Mouse (Mus musculus) hindbrain, embryonic 12.5 days (tissue): Measurements from ENCODE around the gene Casp4. TPM values are rescaled to one million over a fixed set of nuclear protein-coding genes. Genes with fewer than 3 reads are reported as not detected.

Experiments
- ATAC-seq: fragments of 200-750 bp; cut with Nextera tagmentation; 2 replicates; pipeline ENCODE4 v1.8.0; 2017; ENCODE audit warnings: moderate TSS enrichment; ENCODE audit not compliant: low FRiP score
- H3K27ac ChIP-seq: fragments of 300-500 bp; sonication (generic); 2 replicates; pipeline ENCODE4 v1.5.1; 2016; ENCODE audit warnings: mild to moderate bottlenecking
- H3K27me3 ChIP-seq: fragments of 300-500 bp; sonication (generic); 2 replicates; pipeline ENCODE4 v1.6.1; 2016; ENCODE audit warnings: mild to moderate bottlenecking
- H3K36me3 ChIP-seq: fragments of 300-500 bp; sonication (generic); 2 replicates; pipeline ENCODE4 v1.6.1; 2016; ENCODE audit warnings: mild to moderate bottlenecking
- H3K4me1 ChIP-seq: fragments of 300-500 bp; sonication (generic); 2 replicates; pipeline ENCODE4 v1.6.1; 2016
- H3K4me2 ChIP-seq: fragments of 300-500 bp; sonication (generic); replicated peaks from 2 replicates; pipeline ENCODE4 v1.6.1; 2016; ENCODE audit warnings: mild to moderate bottlenecking
- H3K4me3 ChIP-seq: fragments of 300-500 bp; sonication (generic); 2 replicates; pipeline ENCODE4 v1.5.1; 2016; ENCODE audit warnings: mild to moderate bottlenecking
- H3K9ac ChIP-seq: fragments of 300-500 bp; sonication (generic); 2 replicates; pipeline ENCODE4 v1.6.1; 2016; ENCODE audit warnings: mild to moderate bottlenecking, moderate library complexity
- H3K9me3 ChIP-seq: fragments of 300-500 bp; sonication (generic); replicated peaks from 2 replicates; pipeline ENCODE4 v1.6.1; 2016; ENCODE audit warnings: mild to moderate bottlenecking
- WGBS: fragments of 180-500 bp; shearing (Covaris S2); methylation state at CpG from one replicate; pipeline ENCODE4 v1.1.7; 2016; 5-methylcytosine and 5-hydroxymethylcytosine counted together
- polyA plus RNA-seq: library from polyadenylated mRNA; unstranded; fragments of >200 nt; fragmentation: Nextera tagmentation; extraction: Ambion mirVana; gene quantifications from 2 replicates; pipeline ENCODE4 v1.2.1, GENCODE M21; 2016

Gene Casp4
- polyA plus RNA-seq, 1 experiment from 2014 or later = not detected

- no peak overlapping the region for H3K27ac ChIP-seq
- no peak overlapping the region for H3K4me2 ChIP-seq
- no peak overlapping the region for H3K4me3 ChIP-seq
- ATAC-seq = no peak
- H3K9ac ChIP-seq = no peak overlapping the region
- H3K27me3 ChIP-seq = no peaks in the 10 kb centered on the region
- no peaks in the 10 kb centered on the region for H3K9me3 ChIP-seq
- no peaks in the 10 kb centered on the region for H3K4me1 ChIP-seq
- no peaks in the 10 kb centered on the region for H3K36me3 ChIP-seq
- WGBS = 80% methylated on average over 3 of the region's 3 CpGs
These were observed 19.6 kb downstream of the Casp4 start for GRCm38 (mm10) chr9:5328204-5328603.

GRCm38 (mm10) chr9:5332441-5332840 lies 23.8 kb downstream of the Casp4 start:
- Histone ChIP-seq H3K9ac (no peak overlapping the region), H3K4me1 (no peaks in the 10 kb centered on the region), H3K9me3 (no peaks in the 10 kb centered on the region), H3K27ac (no peak overlapping the region), H3K4me3 (no peak overlapping the region), H3K27me3 (no peaks in the 10 kb centered on the region), H3K36me3 (no peaks in the 10 kb centered on the region), H3K4me2 (no peak overlapping the region)
- no peak for ATAC-seq

- no peaks in the 10 kb centered on the region for H3K9me3 ChIP-seq
- no peak overlapping the region for H3K9ac ChIP-seq
- no peaks in the 10 kb centered on the region for H3K4me1 ChIP-seq
- ATAC-seq = no peak
- H3K4me3 ChIP-seq = no peak overlapping the region
- no peak overlapping the region for H3K4me2 ChIP-seq
- no peak overlapping the region for H3K27ac ChIP-seq
- H3K27me3 ChIP-seq = no peaks in the 10 kb centered on the region
- no peaks in the 10 kb centered on the region for H3K36me3 ChIP-seq
- WGBS = 97% methylated on average over 1 of the region's 1 CpGs
These were observed 24.8 kb downstream of the Casp4 start for GRCm38 (mm10) chr9:5333422-5333821.

GRCm38 (mm10) chr9:5343092-5343491 lies 34.5 kb downstream of the Casp4 start:
- no peak overlapping the region for H3K4me3 ChIP-seq
- no peaks in the 10 kb centered on the region for H3K27me3 ChIP-seq
- H3K27ac ChIP-seq = no peak overlapping the region
- H3K9me3 ChIP-seq = no peaks in the 10 kb centered on the region
- no peak overlapping the region for H3K9ac ChIP-seq
- no peak overlapping the region for H3K4me2 ChIP-seq
- ATAC-seq = no peak
- H3K4me1 ChIP-seq = no peaks in the 10 kb centered on the region
- 88% methylated on average over 1 of the region's 1 CpGs for WGBS
- H3K36me3 ChIP-seq = no peaks in the 10 kb centered on the region

GRCm38 (mm10) chr9:5344090-5344489 lies 35.5 kb downstream of the Casp4 start:
- H3K27me3 ChIP-seq = no peaks in the 10 kb centered on the region
- no peak overlapping the region for H3K27ac ChIP-seq
- H3K4me2 ChIP-seq = no peak overlapping the region
- no peak for ATAC-seq
- no peaks in the 10 kb centered on the region for H3K4me1 ChIP-seq
- no peaks in the 10 kb centered on the region for H3K9me3 ChIP-seq
- 86% methylated on average over 4 of the region's 4 CpGs for WGBS
- no peaks in the 10 kb centered on the region for H3K36me3 ChIP-seq
- H3K4me3 ChIP-seq = no peak overlapping the region
- H3K9ac ChIP-seq = no peak overlapping the region

GRCm38 (mm10) chr9:5345291-5345898 lies 36.8 kb downstream of the Casp4 start, which contains the start of gene Casp12:
Casp12 (plus strand) TSS chr9:5345430.
- Histone ChIP-seq H3K36me3 (no peaks in the 10 kb centered on the region), H3K4me3 (no peak within 1 kb of the TSS), H3K4me1 (no peaks in the 10 kb centered on the region), H3K9me3 (no peaks in the 10 kb centered on the region), H3K9ac (no peak within 1 kb of the TSS), H3K4me2 (no peak within 1 kb of the TSS), H3K27ac (no peak within 1 kb of the TSS), H3K27me3 (no peaks in the 10 kb centered on the region)
- 75% methylated on average over 4 of the region's 4 CpGs for WGBS
- ATAC-seq = no peak

GRCm38 (mm10) chr9:5347381-5347780 lies 38.8 kb downstream of the Casp4 start:
- H3K36me3 ChIP-seq = no peaks in the 10 kb centered on the region
- H3K4me1 ChIP-seq = no peaks in the 10 kb centered on the region
- no peak overlapping the region for H3K4me2 ChIP-seq
- no peaks in the 10 kb centered on the region for H3K27me3 ChIP-seq
- ATAC-seq = no peak
- no peaks in the 10 kb centered on the region for H3K9me3 ChIP-seq
- H3K9ac ChIP-seq = no peak overlapping the region
- H3K4me3 ChIP-seq = no peak overlapping the region
- no peak overlapping the region for H3K27ac ChIP-seq
- WGBS = 86% methylated on average over 4 of the region's 4 CpGs

- H3K27ac ChIP-seq = no peak overlapping the region
- no peak for ATAC-seq
- no peaks in the 10 kb centered on the region for H3K36me3 ChIP-seq
- H3K9ac ChIP-seq = no peak overlapping the region
- no peaks in the 10 kb centered on the region for H3K9me3 ChIP-seq
- no peaks in the 10 kb centered on the region for H3K27me3 ChIP-seq
- no peak overlapping the region for H3K4me3 ChIP-seq
- 81% methylated on average over 2 of the region's 2 CpGs for whole genome bisulfite sequencing
- H3K4me1 ChIP-seq = no peaks in the 10 kb centered on the region
- H3K4me2 ChIP-seq = no peak overlapping the region
These were observed 45.0 kb downstream of the Casp4 start for GRCm38 (mm10) chr9:5353673-5354072.

- Histone ChIP-seq H3K27me3 (no peaks in the 10 kb centered on the region), H3K27ac (no peak overlapping the region), H3K4me2 (no peak overlapping the region), H3K36me3 (no peaks in the 10 kb centered on the region), H3K9me3 (no peaks in the 10 kb centered on the region), H3K9ac (no peak overlapping the region), H3K4me1 (no peaks in the 10 kb centered on the region), H3K4me3 (no peak overlapping the region)
- no peak for ATAC-seq
These were observed 48.2 kb downstream of the Casp4 start for GRCm38 (mm10) chr9:5356801-5357200.

Other genes starting within 250 kb of the Casp4 start
- 0.61 and 1.5 TPM in 2 replicates for gene Casp1, start 10.3 kb upstream of the Casp4 start, polyA plus RNA-seq
- gene Casp12, start 36.6 kb downstream of the Casp4 start, polyA plus RNA-seq = 0.12 and 0.26 TPM in 2 replicates